Mouse (Mus musculus) monocyte, adult 2 months (primary cell): ENCODE measurements around the gene Tor4a.

Source experiments
- DNase-seq, 2 experiments: peaks; one replicate each; pipeline ENCODE4 v3.0.0; 2022; ENCODE audit warnings: low spot score in 2 of 2, low read depth in 1 of 2

Tor4a gene

GRCm38 (mm10) chr2:25225811-25226379 lies 29.2 kb upstream of the Tor4a start:
- DNase-seq: no peak

GRCm38 (mm10) chr2:25224766-25225752 lies 28.4 kb upstream of the Tor4a start:
- peak; percentile 97 to 98 for DNase-seq

GRCm38 (mm10) chr2:25224492-25224765 lies 27.7 kb upstream of the Tor4a start, which contains the start of gene Tubb4b:
Tubb4b (minus strand) TSS chr2:25224702.
- DNase-seq: no peak

GRCm38 (mm10) chr2:25223681-25224491 lies 27.2 kb upstream of the Tor4a start:
- peak in 1 of 2 experiments; percentile 69 for DNase-seq

- DNase-seq: no peak
Observed at GRCm38 (mm10) chr2:25221331-25221772, 24.7 kb upstream of the Tor4a start.

GRCm38 (mm10) chr2:25218445-25218844 lies 21.8 kb upstream of the Tor4a start, which contains the start of gene Fam166a:
Fam166a (plus strand) TSS chr2:25218745.
- no peak for DNase-seq

- no peak for DNase-seq
Observed at GRCm38 (mm10) chr2:25217666-25218065, 21.0 kb upstream of the Tor4a start.

GRCm38 (mm10) chr2:25214444-25214843 lies 17.8 kb upstream of the Tor4a start, which contains the start of gene Stpg3:
Stpg3 (minus strand) TSS chr2:25214637.
- no peak for DNase-seq

- DNase-seq: no peak
Observed at GRCm38 (mm10) chr2:25213266-25213865, 16.7 kb upstream of the Tor4a start.

- DNase-seq: peak; percentile 80 to 83
Observed at GRCm38 (mm10) chr2:25211121-25211670, 14.5 kb upstream of the Tor4a start, which contains the start of gene Nelfb. Nelfb (minus strand) TSS chr2:25211489.

- no peak for DNase-seq
Observed at GRCm38 (mm10) chr2:25210686-25211085, 14.0 kb upstream of the Tor4a start.

- no peak for DNase-seq
Observed at GRCm38 (mm10) chr2:25207593-25207992, 10.9 kb upstream of the Tor4a start.

- no peak for DNase-seq
Observed at GRCm38 (mm10) chr2:25203631-25204214, 7.0 kb upstream of the Tor4a start.

- DNase-seq: no peak
Observed at GRCm38 (mm10) chr2:25200631-25201030, 3.9 kb upstream of the Tor4a start.

- DNase-seq: no peak
Observed at GRCm38 (mm10) chr2:25197946-25198345, 1.3 kb upstream of the Tor4a start.

GRCm38 (mm10) chr2:25197191-25197590 lies 505 bp upstream of the Tor4a start:
- DNase-seq: no peak

GRCm38 (mm10) chr2:25195211-25196156 lies 1.2 kb downstream of the Tor4a start:
- peak in 1 of 2 experiments; percentile 64 for DNase-seq

GRCm38 (mm10) chr2:25194486-25195171 lies 2.1 kb downstream of the Tor4a start:
- no peak for DNase-seq
